Mouse (Mus musculus): ENCODE measurements around the gene Acly. TPM values are rescaled to one million over a fixed set of nuclear protein-coding genes. Genes with fewer than 3 reads are reported as not detected.

Acly gene
- polyA plus RNA-seq (2012; ENCODE audit: insufficient read depth, insufficient read length, missing spikeins), result 51.4 and 62.3 TPM in 2 replicates

DNA sequence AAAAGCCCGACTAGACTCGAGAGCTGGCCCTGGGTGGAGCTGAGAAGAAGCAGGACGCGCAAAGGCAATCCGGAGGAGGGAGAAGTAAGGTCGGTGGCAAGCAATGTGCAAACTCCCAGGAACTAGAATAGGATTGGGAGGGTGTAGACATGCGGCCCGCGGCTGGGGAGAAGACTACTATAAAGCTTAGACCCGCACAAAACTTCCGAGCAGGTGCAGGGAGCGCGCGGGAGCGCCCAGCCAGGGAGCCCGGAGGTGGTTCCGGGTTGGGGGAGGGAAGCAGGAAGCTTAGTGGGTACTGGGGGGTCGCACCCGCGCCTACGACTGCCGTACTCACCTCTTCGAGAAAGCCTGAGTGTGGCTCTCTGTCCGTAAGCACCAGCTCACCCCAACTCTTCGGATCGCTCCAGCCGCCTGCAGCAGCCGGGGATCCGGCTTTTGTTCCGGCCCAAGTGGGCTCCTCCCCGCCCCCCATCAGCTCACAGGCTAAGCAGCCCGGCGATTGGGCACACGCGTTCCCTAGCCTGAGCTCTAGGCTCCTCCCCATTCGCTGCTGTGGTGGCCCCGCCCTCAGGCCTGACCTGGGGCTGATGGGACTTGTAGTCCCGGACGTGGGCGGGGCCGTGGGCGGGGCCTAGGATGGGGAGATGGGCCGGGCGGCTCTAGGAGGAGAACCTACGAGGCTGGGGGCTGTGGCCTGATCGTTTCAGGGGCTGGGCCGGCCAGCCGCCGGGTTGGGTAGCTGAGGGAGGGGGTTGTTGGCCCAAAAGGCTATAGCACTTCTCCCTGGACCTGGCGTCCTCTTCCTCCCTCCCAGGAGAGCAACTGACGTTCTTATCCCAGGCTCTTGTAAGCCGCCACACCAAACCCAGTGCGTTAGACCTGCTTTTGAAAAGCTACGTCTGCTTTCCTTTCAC, at the start of gene Acly:
TSS of gene Acly (minus strand) at position 543 of the 917 bp plus-strand sequence.
- peak within 1 kb of the TSS; percentile 78 for H3K4me3 ChIP-seq (ENCODE audit: insufficient read depth, low read length)
- peak within 1 kb of the TSS; percentile 75 for H3K27ac ChIP-seq (ENCODE audit: insufficient read depth, low read depth, low read length)
- TF ChIP-seq CTCF (IDR thresholded peaks at IDR 0.05; ENCODE audit: low read depth, low read length) (no peak), POLR2A (IDR thresholded peaks at IDR 0.05; ENCODE audit: borderline replicate concordance, low read depth, low read length) (peak; percentile 97)
- H3K4me1 ChIP-seq (ENCODE audit: control insufficient read depth, insufficient read depth, low read length), result peaks cover 30% of the 10 kb centered on the region

DNA sequence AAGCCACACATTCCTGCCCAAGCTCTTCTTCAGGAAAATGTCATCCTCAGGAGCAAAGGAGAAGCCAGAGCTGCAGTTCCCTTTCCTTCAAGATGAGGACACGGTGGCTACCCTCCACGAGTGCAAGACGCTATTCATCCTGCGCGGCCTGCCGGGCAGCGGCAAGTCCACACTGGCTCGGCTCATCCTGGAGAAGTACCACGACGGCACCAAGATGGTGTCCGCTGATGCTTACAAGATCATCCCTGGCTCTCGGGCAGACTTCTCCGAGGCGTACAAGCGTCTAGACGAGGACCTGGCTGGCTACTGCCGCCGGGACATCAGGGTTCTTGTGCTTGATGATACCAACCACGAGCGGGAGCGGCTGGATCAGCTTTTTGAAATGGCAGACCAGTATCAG, 48.5 kb upstream of the Acly start:
- Histone ChIP-seq H3K4me3 (ENCODE audit: insufficient read depth, low read length) (no peak overlapping the region), H3K27ac (ENCODE audit: insufficient read depth, low read depth, low read length) (no peak overlapping the region), H3K4me1 (ENCODE audit: control insufficient read depth, insufficient read depth, low read length) (peaks cover 2% of the 10 kb centered on the region)
- no peak for TF ChIP-seq CTCF (IDR thresholded peaks at IDR 0.05; ENCODE audit: low read depth, low read length)
- TF ChIP-seq POLR2A (IDR thresholded peaks at IDR 0.05; ENCODE audit: borderline replicate concordance, low read depth, low read length), result no peak

DNA sequence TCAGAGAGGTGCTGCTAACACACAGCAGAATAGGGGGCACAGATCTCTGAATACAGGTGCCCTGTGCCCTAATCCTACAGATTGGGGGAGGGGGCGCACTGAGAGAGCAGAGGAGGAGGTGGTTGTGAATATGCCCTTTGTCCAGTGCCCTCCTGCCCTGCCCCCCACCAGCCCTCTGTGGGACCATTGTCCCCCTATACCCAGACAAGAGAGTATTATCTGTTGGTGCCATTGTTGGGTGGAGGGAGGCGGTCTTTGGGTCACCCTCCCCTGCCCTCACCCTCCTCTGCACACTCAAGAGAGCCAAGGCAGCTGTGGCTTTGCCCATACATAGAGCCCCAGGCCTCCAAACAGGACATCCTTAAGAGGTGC, 47.7 kb upstream of the Acly start:
- Histone ChIP-seq H3K4me1 (ENCODE audit: control insufficient read depth, insufficient read depth, low read length) (peaks cover 6% of the 10 kb centered on the region), H3K4me3 (ENCODE audit: insufficient read depth, low read length) (peak overlapping the region; percentile 90), H3K27ac (ENCODE audit: insufficient read depth, low read depth, low read length) (0 out of 2 replicates have a peak overlapping the region, but pooled peaks have one; percentile 72)
- TF ChIP-seq POLR2A (IDR thresholded peaks at IDR 0.05; ENCODE audit: borderline replicate concordance, low read depth, low read length) (no peak), CTCF (IDR thresholded peaks at IDR 0.05; ENCODE audit: low read depth, low read length) (no peak)

DNA sequence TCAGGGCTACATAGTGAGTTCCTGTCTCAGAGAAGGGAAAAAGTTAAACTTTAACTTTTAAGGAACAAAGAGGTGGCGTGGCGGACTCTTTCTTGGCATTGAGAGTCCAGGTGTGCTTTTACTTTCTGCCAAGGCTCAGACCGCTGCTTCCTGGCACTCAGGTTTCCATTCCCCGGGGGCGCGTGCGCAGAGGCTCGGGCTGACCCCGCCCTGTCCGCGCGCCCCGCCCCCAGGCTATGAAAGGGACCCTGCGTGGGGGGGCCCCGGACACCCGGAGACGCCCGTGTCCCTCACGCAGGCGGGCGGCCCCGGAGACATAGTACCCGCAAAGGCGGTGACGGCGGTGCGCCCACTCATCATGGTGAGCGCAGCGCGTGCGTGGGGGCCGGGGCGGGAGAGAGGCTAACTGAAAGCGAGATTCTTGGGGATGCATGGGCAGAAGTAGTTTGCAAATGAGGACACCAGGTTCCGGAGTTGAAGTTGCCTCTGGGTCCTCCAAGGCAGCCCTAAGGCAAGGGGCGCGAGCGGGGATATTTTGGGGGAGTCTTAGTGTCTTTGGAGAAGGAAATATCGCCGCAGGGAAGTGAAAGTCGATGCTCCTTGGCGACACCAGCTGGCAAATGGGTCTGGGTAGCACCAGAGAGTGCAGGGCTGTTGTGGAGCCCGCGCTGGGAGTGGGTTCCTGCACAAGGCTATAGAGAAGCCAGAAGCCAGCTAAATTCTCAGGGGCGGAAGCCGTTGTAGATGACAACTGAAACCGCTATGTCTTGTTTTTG, 47.1 kb upstream of the Acly start, which contains the start of gene Cnp:
TSS of gene Cnp (plus strand) at position 197 of the 776 bp plus-strand sequence.
- H3K27ac ChIP-seq (ENCODE audit: insufficient read depth, low read depth, low read length), result peak within 1 kb of the TSS; percentile 72
- peak within 1 kb of the TSS; percentile 90 for H3K4me3 ChIP-seq (ENCODE audit: insufficient read depth, low read length)
- no peak for TF ChIP-seq POLR2A (IDR thresholded peaks at IDR 0.05; ENCODE audit: borderline replicate concordance, low read depth, low read length)
- TF ChIP-seq CTCF (IDR thresholded peaks at IDR 0.05; ENCODE audit: low read depth, low read length), result no peak
- H3K4me1 ChIP-seq (ENCODE audit: control insufficient read depth, insufficient read depth, low read length), result peaks cover 6% of the 10 kb centered on the region

DNA sequence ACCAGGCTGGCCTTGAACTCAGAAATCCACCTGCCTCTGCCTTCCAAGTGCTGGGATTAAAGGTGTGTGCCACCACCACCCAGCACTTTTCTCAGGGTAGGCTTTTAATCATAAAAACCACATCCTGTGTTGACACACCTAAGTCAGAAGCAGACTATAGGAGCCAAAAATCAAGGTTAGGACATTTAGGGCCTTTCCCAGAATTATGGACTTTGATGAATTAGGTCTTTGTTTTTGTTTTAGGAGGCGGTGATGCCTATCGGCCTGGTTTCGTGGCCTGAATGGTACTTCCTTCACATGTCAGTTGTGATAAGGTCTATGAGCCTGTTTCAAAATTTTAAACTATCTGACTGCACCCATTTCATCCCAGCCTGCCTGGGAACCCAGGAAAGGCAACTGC, 46.4 kb upstream of the Acly start:
- Histone ChIP-seq H3K27ac (ENCODE audit: insufficient read depth, low read depth, low read length) (no peak overlapping the region), H3K4me1 (ENCODE audit: control insufficient read depth, insufficient read depth, low read length) (peaks cover 6% of the 10 kb centered on the region), H3K4me3 (ENCODE audit: insufficient read depth, low read length) (peak overlapping the region; percentile 90)
- TF ChIP-seq CTCF (IDR thresholded peaks at IDR 0.05; ENCODE audit: low read depth, low read length) (no peak), POLR2A (IDR thresholded peaks at IDR 0.05; ENCODE audit: borderline replicate concordance, low read depth, low read length) (no peak)

DNA sequence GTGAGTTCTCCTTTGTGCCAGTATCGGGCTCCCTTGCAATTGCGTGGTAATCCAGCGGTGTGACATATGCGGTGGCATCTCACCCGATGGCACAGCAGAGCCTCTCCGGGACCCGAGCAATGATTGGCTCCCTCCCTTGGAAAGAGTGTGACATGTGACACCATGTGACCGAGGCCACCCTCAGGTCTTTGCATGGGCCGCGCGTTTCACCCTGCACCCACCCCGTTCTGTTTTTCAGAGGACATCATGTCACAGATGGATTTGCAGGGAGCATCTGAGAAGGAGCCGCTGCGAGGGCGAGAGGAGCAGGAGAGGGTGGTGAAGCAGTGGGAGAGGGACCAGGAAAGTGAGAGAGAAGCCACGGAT, 43.4 kb upstream of the Acly start:
- H3K4me1 ChIP-seq (ENCODE audit: control insufficient read depth, insufficient read depth, low read length), result peaks cover 6% of the 10 kb centered on the region
- no peak for TF ChIP-seq CTCF (IDR thresholded peaks at IDR 0.05; ENCODE audit: low read depth, low read length)
- no peak for TF ChIP-seq POLR2A (IDR thresholded peaks at IDR 0.05; ENCODE audit: borderline replicate concordance, low read depth, low read length)
- H3K4me3 ChIP-seq (ENCODE audit: insufficient read depth, low read length), result peak overlapping the region; percentile 13; the same call in 1 of the 2 replicates
- H3K27ac ChIP-seq (ENCODE audit: insufficient read depth, low read depth, low read length), result no peak overlapping the region

DNA sequence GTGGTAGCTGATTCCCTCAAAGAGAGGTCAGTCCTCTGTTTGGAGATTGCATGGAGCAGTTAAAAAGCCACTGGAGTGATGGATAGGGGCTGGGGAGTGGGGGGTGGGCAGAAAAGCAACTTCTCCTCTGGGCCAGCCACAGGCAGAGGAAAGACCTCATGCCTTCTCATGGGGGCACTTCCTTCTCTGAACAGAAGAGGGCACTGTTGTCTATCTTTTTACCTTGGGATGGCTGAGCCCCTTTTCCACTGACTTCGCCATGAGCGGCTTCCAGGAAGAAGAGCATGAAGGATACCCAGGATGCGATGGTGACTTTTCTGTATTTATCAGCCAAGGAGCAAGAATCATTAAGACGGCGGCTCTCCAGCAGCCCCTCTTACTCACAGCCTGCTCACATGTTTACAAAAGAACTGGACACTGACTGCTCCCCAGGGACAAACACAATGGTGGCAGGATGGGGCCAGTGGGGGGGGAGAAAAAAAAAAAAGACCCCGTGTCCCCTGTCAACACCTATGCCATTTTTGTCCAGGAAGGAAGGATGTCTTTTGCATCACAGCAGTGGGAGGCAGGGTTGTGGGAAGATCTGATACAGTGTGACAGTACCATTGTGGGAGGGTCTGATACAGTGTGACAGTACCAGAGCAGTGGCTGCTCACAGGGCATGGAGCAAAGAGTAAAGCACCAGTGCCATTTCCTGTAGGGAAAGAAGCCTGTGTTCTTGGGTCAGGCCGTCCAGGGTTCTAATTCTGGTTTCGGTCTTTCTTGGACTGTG, 42.8 kb upstream of the Acly start:
- TF ChIP-seq CTCF (IDR thresholded peaks at IDR 0.05; ENCODE audit: low read depth, low read length), result peak; percentile 52
- TF ChIP-seq POLR2A (IDR thresholded peaks at IDR 0.05; ENCODE audit: borderline replicate concordance, low read depth, low read length), result no peak
- peak overlapping the region; percentile 13 for H3K4me3 ChIP-seq (ENCODE audit: insufficient read depth, low read length)
- H3K4me1 ChIP-seq (ENCODE audit: control insufficient read depth, insufficient read depth, low read length), result peaks cover 6% of the 10 kb centered on the region
- no peak overlapping the region for H3K27ac ChIP-seq (ENCODE audit: insufficient read depth, low read depth, low read length)

DNA sequence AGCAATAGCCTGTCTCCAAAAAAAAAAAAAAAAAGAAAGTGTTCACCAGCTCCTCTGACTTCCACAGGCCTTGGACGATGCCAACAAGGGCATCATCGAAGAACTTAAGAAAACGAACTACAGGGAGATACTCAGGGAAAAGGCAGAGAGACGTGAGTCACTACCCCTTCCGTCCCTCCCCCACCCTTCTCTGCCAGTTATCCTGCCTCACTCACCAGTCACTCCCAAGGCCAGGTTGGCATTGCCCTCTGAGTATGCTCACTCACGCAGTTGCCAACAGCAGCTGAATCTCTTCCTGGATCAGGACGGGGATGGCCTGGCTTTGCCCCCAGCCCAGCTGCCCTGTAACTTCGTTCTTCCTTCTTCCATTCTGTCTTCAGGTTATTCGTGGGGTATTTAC, 42.0 kb upstream of the Acly start:
- Histone ChIP-seq H3K4me1 (ENCODE audit: control insufficient read depth, insufficient read depth, low read length) (peaks cover 6% of the 10 kb centered on the region), H3K27ac (ENCODE audit: insufficient read depth, low read depth, low read length) (no peak overlapping the region), H3K4me3 (ENCODE audit: insufficient read depth, low read length) (no peak overlapping the region)
- TF ChIP-seq POLR2A (IDR thresholded peaks at IDR 0.05; ENCODE audit: borderline replicate concordance, low read depth, low read length) (no peak), CTCF (IDR thresholded peaks at IDR 0.05; ENCODE audit: low read depth, low read length) (no peak)

DNA sequence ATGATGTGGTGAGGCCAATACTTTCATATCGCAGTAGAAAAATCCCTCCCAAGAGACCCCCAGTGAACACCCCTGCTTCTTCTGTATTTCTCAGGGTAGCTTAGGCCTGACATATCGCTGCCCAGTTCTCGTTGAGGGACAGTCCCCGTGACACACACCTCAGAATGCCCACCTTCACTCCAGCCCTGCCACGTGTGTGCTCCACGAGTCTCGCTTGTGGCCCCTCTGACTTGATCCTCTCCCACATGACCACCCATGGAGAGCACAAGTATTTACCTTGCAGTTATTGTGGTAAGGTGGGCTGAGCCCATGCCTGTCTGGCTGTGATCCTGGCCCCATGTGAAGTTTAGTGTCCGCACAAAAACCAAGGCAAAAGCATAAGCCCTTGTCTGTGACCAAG, 40.9 kb upstream of the Acly start:
- H3K27ac ChIP-seq (ENCODE audit: insufficient read depth, low read depth, low read length), result no peak overlapping the region
- TF ChIP-seq POLR2A (IDR thresholded peaks at IDR 0.05; ENCODE audit: borderline replicate concordance, low read depth, low read length) (no peak), CTCF (IDR thresholded peaks at IDR 0.05; ENCODE audit: low read depth, low read length) (no peak)
- no peak overlapping the region for H3K4me3 ChIP-seq (ENCODE audit: insufficient read depth, low read length)
- peaks cover 6% of the 10 kb centered on the region for H3K4me1 ChIP-seq (ENCODE audit: control insufficient read depth, insufficient read depth, low read length)
